Mouse (Mus musculus): ENCODE measurements around the gene Rhoq. TPM values are rescaled to one million over a fixed set of nuclear protein-coding genes. Genes with fewer than 3 reads are reported as not detected.

The Rhoq gene
- polyA plus RNA-seq, 1 experiment from 2014 or later, result 19.8 TPM

DNA sequence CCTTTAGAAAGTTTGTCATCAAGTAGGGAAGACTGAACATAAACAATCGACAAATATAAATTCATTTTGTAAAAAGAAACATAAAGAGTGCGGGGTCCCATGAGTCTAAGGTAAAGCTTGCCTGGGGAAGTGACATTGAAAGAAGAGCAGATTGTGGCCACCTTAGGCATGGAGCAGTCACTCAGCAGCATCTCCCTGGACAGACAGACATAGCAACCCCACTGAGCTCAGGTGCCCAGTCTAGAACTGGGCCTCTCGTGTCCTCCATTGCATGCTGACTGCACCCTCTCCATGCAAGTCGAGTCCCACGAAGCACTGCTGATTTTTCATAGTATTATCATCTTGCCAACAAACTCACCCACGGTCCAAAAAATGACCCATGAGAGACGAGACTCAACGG lies 81.9 kb downstream of the Rhoq start:
- no peaks in the 10 kb centered on the region for H3K4me1 ChIP-seq (replicated peaks)
- no peak overlapping the region for H3K4me2 ChIP-seq
- no peak overlapping the region for H3K9ac ChIP-seq
- no peaks in the 10 kb centered on the region for H3K27me3 ChIP-seq
- H3K27ac ChIP-seq, result no peak overlapping the region
- no peaks in the 10 kb centered on the region for H3K36me3 ChIP-seq
- no peak overlapping the region for H3K4me3 ChIP-seq
- WGBS, result 79% methylated on average over 8 of the region's 8 CpGs
- ATAC-seq (replicated peaks; ENCODE audit: insufficient number of reproducible peaks, insufficient read depth, low FRiP score, low read depth), result no peak
- no peaks in the 10 kb centered on the region for H3K9me3 ChIP-seq (replicated peaks)

Other genes with a start within 250 kb of the Rhoq start
- 7.1 and 8.0 TPM in 2 replicates for gene Epas1, start 209.4 kb upstream of the Rhoq start, polyA plus RNA-seq (2015; fragmentation: Nextera tagmentation; extraction: Ambion mirVana)
- not detected in 2 replicates for gene Tmem247, start 45.7 kb upstream of the Rhoq start, polyA plus RNA-seq (2015; fragmentation: Nextera tagmentation; extraction: Ambion mirVana)
- gene Atp6v1e2, start 15.2 kb upstream of the Rhoq start, polyA plus RNA-seq (2015; fragmentation: Nextera tagmentation; extraction: Ambion mirVana), result 0.13 TPM in 1 of 2 replicates, not detected in the other
- 15.1 and 15.4 TPM in 2 replicates for gene Pigf, start 62.3 kb downstream of the Rhoq start, polyA plus RNA-seq (2015; fragmentation: Nextera tagmentation; extraction: Ambion mirVana)
- 101 and 109 TPM in 2 replicates for gene Cript, start 62.5 kb downstream of the Rhoq start, polyA plus RNA-seq (2015; fragmentation: Nextera tagmentation; extraction: Ambion mirVana)
- gene Socs5, start 144.6 kb downstream of the Rhoq start, polyA plus RNA-seq (2015; fragmentation: Nextera tagmentation; extraction: Ambion mirVana), result 10.5 and 12.2 TPM in 2 replicates

Measured in heart, embryonic 15.5 days (tissue).